8 mouse cellular contexts compared by ENCODE assay signal in genomic region chr6:113696582-113697221, GRCm38 (mm10). TPM values are rescaled to one million over a fixed set of nuclear protein-coding genes. Genes with fewer than 3 reads are reported as not detected.
A peak's percentile ranks its signal among the peaks of the same experiment; 100 is the strongest.
DNase-seq lines count a peak whose midpoint lies in the region; ATAC-seq and TF ChIP-seq lines count a peak whose summit lies in the region.

Tatdn2 (plus strand) TSS chr6:113697050.

- peaks cover 18% of the 10 kb centered on the region for H3K4me1 ChIP-seq in embryonic facial prominence, embryonic 14.5 days (ENCODE audit: control insufficient read depth, insufficient read depth, low read length)
- H3K4me1 ChIP-seq in heart, adult 2 months (ENCODE audit: control insufficient read depth, insufficient read depth, low read length) = peaks cover 6% of the 10 kb centered on the region
- peaks cover 31% of the 10 kb centered on the region for H3K4me1 ChIP-seq in limb, embryonic 13.5 days
- H3K4me1 ChIP-seq in midbrain, embryonic 16.5 days (ENCODE audit: control insufficient read depth, insufficient read depth, low read length) = peaks cover 31% of the 10 kb centered on the region

- peak within 1 kb of the TSS; percentile 90 for H3K4me3 ChIP-seq in embryonic facial prominence, embryonic 14.5 days (ENCODE audit: low read depth, low read length)
- peak within 1 kb of the TSS; percentile 90 for H3K4me3 ChIP-seq in heart, adult 2 months
- H3K4me3 ChIP-seq in limb, embryonic 13.5 days = peak within 1 kb of the TSS; percentile 93
- H3K4me3 ChIP-seq in midbrain, embryonic 16.5 days (ENCODE audit: low read depth, low read length) = peak within 1 kb of the TSS; percentile 97

- TF ChIP-seq POLR2A in heart, adult 2 months (IDR thresholded peaks at IDR 0.05; ENCODE audit: insufficient read depth, low read depth, low read length) = peak; percentile 63

- peak within 1 kb of the TSS; percentile 87 for H3K27ac ChIP-seq in embryonic facial prominence, embryonic 14.5 days (replicated peaks; ENCODE audit: low read depth, low read length)
- H3K27ac ChIP-seq in heart, adult 2 months = peak within 1 kb of the TSS; percentile 92
- peak within 1 kb of the TSS; percentile 84 for H3K27ac ChIP-seq in limb, embryonic 13.5 days
- peak within 1 kb of the TSS; percentile 86 for H3K27ac ChIP-seq in midbrain, embryonic 16.5 days (ENCODE audit: low read length)

- peak; percentile 46 for TF ChIP-seq CTCF in heart, adult 2 months (IDR thresholded peaks at IDR 0.05)

- peak within 1 kb of the TSS; percentile 84 for H3K9ac ChIP-seq in embryonic facial prominence, embryonic 14.5 days (ENCODE audit: low read depth, low read length)
- H3K9ac ChIP-seq in heart, adult 2 months (ENCODE audit: low read depth, low read length) = peak within 1 kb of the TSS; percentile 96
- H3K9ac ChIP-seq in limb, embryonic 13.5 days = peak within 1 kb of the TSS; percentile 88
- H3K9ac ChIP-seq in midbrain, embryonic 16.5 days (ENCODE audit: low read depth, low read length) = peak within 1 kb of the TSS; percentile 85

- TF ChIP-seq EP300 in heart, adult 2 months (IDR thresholded peaks at IDR 0.05; ENCODE audit: insufficient read depth, low read depth, low read length) = no peak

- peak; percentile 99 for DNase-seq in 3T3-L1 (ENCODE audit: low read depth, low spot score)
- DNase-seq in adrenal gland, postnatal 4 days (ENCODE audit: low spot score in 2 of 2) = peak; percentile 82 to 87
- DNase-seq in embryonic facial prominence, embryonic 14.5 days (ENCODE audit: low spot score) = peak; percentile 99
- peak; percentile 95 to 99 for DNase-seq in heart, adult 2 months
- peak; percentile 97 to 99 for DNase-seq in kidney, adult 8-10 months
- peak; percentile 93 to 97 for DNase-seq in spleen, postnatal 10 days (ENCODE audit: low spot score in 2 of 2)

- H3K27me3 ChIP-seq in embryonic facial prominence, embryonic 14.5 days (replicated peaks; ENCODE audit: control insufficient read depth, insufficient read depth, low read length) = no peaks in the 10 kb centered on the region
- no peaks in the 10 kb centered on the region for H3K27me3 ChIP-seq in heart, adult 2 months (ENCODE audit: control insufficient read depth, insufficient read depth, low read length)
- no peaks in the 10 kb centered on the region for H3K27me3 ChIP-seq in limb, embryonic 13.5 days
- H3K27me3 ChIP-seq in midbrain, embryonic 16.5 days (ENCODE audit: control insufficient read depth, insufficient read depth, low read depth, low read length) = no peaks in the 10 kb centered on the region

- WGBS in embryonic facial prominence, embryonic 14.5 days = under 1% methylated on average over 46 of the region's 58 CpGs
- WGBS in heart, adult 2 months = under 1% methylated on average over 58 of the region's 58 CpGs
- 0% methylated on average over 53 of the region's 58 CpGs for WGBS in limb, embryonic 13.5 days
- WGBS in midbrain, embryonic 16.5 days = under 1% methylated on average over 56 of the region's 58 CpGs

- peaks cover 21% of the 10 kb centered on the region for H3K36me3 ChIP-seq in embryonic facial prominence, embryonic 14.5 days (ENCODE audit: control insufficient read depth, insufficient read depth, low read length)
- H3K36me3 ChIP-seq in heart, adult 2 months (ENCODE audit: control insufficient read depth, insufficient read depth, low read length) = peaks cover 24% of the 10 kb centered on the region
- peaks cover 23% of the 10 kb centered on the region for H3K36me3 ChIP-seq in limb, embryonic 13.5 days
- H3K36me3 ChIP-seq in midbrain, embryonic 16.5 days (ENCODE audit: control insufficient read depth, insufficient read depth, low read length) = peaks cover 3% of the 10 kb centered on the region; the same call in 1 of the 2 replicates

- no peaks in the 10 kb centered on the region for H3K9me3 ChIP-seq in embryonic facial prominence, embryonic 14.5 days (ENCODE audit: control insufficient read depth, low read length)
- no peaks in the 10 kb centered on the region for H3K9me3 ChIP-seq in limb, embryonic 13.5 days
- H3K9me3 ChIP-seq in midbrain, embryonic 16.5 days (replicated peaks; ENCODE audit: control insufficient read depth, low read length, poor library complexity, severe bottlenecking) = no peaks in the 10 kb centered on the region

- H3K4me2 ChIP-seq in embryonic facial prominence, embryonic 14.5 days (ENCODE audit: low read depth, low read length) = peak within 1 kb of the TSS; percentile 96
- H3K4me2 ChIP-seq in limb, embryonic 13.5 days (replicated peaks) = peak within 1 kb of the TSS; percentile 97
- peak within 1 kb of the TSS; percentile 98 for H3K4me2 ChIP-seq in midbrain, embryonic 16.5 days (ENCODE audit: low read length)

- ATAC-seq in embryonic facial prominence, embryonic 14.5 days (ENCODE audit: low read depth) = peak; percentile 100
- peak; percentile 99 for ATAC-seq in limb, embryonic 13.5 days (ENCODE audit: low FRiP score, low read depth)
- ATAC-seq in midbrain, embryonic 16.5 days = peak; percentile 99

- intact Hi-C loops in heart, adult 2 months (cut with DNase I) = loop anchor here (1.0 to 5.0 kb wide), 4 partner anchors 46 to 214 kb away; partner anchors contain the start of genes Creld1, Emc3, Fancd2 and Irak2

- H3K79me2 ChIP-seq in heart, adult 2 months (replicated peaks; ENCODE audit: control insufficient read depth, insufficient read depth, low read length) = peaks cover 5% of the 10 kb centered on the region

RNA-seq across cellular contexts. Expression of gene Tatdn2, which starts in this region (rescaled TPM):
- total RNA-seq in adrenal gland, postnatal 4 days (2021) = 10 to 100 TPM; 68.2 to 71.2 TPM
- 0.94 and 1.9 TPM in 2 replicates for polyA plus RNA-seq in embryonic facial prominence, embryonic 14.5 days (2014; fragmentation: Nextera tagmentation; extraction: Ambion mirVana)
- 10 to 100 TPM; 66.7 to 71.9 TPM for total RNA-seq in heart, adult 2 months (2021)
- 17.3 and 36.1 TPM in 2 replicates for polyA plus RNA-seq in heart, adult 2 months (2012; rRNA removed)
- polyA plus RNA-seq in limb, embryonic 13.5 days (2015; fragmentation: Nextera tagmentation; extraction: Ambion mirVana) = 0.91 and 1.3 TPM in 2 replicates
- polyA plus RNA-seq in midbrain, embryonic 16.5 days (2015; fragmentation: Nextera tagmentation; extraction: Ambion mirVana) = 0.89 and 1.1 TPM in 2 replicates

Comparison
In these comparisons a context has a peak if more than half of its experiments do, and no peak if none do; other contexts are left out.
1. Peak in every context shown above with its lines: DNase-seq, ATAC-seq, H3K4me3 ChIP-seq and H3K27ac ChIP-seq.